ENCODE assay signal across 9 mouse cellular contexts in the genomic region with DNA sequence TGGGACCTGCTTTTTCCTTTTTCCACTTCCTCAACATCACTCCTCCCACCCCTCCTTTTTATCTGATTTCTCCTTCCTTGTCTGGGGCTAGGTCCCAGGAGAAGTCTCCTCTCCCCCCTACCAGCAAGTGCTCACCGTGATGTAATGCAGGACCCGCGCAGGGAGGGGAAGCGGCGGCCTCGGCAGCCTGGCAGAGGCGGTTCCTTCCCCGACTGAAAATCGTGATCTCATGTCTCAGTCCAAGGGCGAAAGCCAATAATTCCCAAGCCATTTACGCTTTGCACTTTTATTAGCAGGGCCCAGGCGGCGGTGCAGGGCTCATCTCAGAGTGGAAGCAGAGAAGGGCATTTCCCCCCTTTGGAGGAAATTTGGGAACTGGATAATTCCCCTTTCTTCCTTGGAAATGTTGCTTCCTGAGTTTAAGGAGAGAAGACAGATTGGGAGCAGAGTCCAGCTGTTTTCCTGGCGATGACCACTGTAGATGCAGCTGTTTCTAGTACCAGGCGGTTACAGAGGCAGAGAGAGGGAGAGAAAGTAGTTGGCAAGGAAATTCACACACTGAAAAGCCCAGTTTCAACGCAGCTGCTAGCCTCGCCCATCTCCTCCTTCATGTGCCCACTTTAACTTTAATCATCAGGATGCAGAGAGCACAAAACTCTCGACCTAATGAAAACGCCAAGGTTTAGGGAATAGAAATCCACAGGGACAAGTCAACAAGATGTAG. TPM values are rescaled to one million over a fixed set of nuclear protein-coding genes. Genes with fewer than 3 reads are reported as not detected.
DNase-seq lines count a peak whose midpoint lies in the region; ATAC-seq and TF ChIP-seq lines count a peak whose summit lies in the region.
"Had no signal": no experiment of that assay in that cellular context is flagged by ENCODE, and none has a peak within 500 bp of the region (broad histone marks: within the 10 kb centered on the region; RNA-seq: fewer than 3 reads in every experiment).

No protein-coding gene starts in this region.

- H3K4me1 ChIP-seq in lung, postnatal 0 days (ENCODE audit: insufficient read depth, low read depth, low read length) = peaks cover 3% of the 10 kb centered on the region; the same call in 1 of the 2 replicates
- peaks cover 8% of the 10 kb centered on the region; the same call in 1 of the 2 replicates for H3K4me1 ChIP-seq in forebrain, embryonic 11.5 days (replicated peaks; ENCODE audit: control insufficient read depth, insufficient read depth, low read length)
- peaks cover 33% of the 10 kb centered on the region for H3K4me1 ChIP-seq in limb, embryonic 12.5 days (replicated peaks)
- H3K4me1 ChIP-seq in stomach, embryonic 15.5 days = peaks cover 24% of the 10 kb centered on the region
- H3K4me1 ChIP-seq in liver, postnatal 0 days (ENCODE audit: insufficient read depth) = peaks cover 7% of the 10 kb centered on the region; the same call in 1 of the 2 replicates

- H3K27ac ChIP-seq in lung, postnatal 0 days (ENCODE audit: low read length) = 0 out of 2 replicates have a peak overlapping the region, but pooled peaks have one; percentile 73
- no peak overlapping the region for H3K27ac ChIP-seq in forebrain, embryonic 11.5 days (ENCODE audit: low read depth, low read length)
- H3K27ac ChIP-seq in limb, embryonic 12.5 days = no peak overlapping the region
- H3K27ac ChIP-seq in stomach, embryonic 15.5 days = no peak overlapping the region
- no peak overlapping the region for H3K27ac ChIP-seq in liver, postnatal 0 days (ENCODE audit: low read depth)

- DNase-seq in lung, postnatal 0 days (ENCODE audit: low spot score) = peak; percentile 54
- DNase-seq in lung, adult 18-20 months = no peak
- DNase-seq in forebrain, embryonic 11.5 days (ENCODE audit: low spot score) = peak; percentile 56
- no peak for DNase-seq in liver, postnatal 0 days
- DNase-seq in left cerebral cortex, adult 8-10 months (ENCODE audit: low spot score in 2 of 2) = no peak
- no peak for DNase-seq in cerebellum, adult 18-20 months

- peak overlapping the region; percentile 57 for H3K4me3 ChIP-seq in lung, postnatal 0 days (ENCODE audit: low read depth, low read length)
- H3K4me3 ChIP-seq in forebrain, embryonic 11.5 days (ENCODE audit: low read depth, low read length) = peak overlapping the region; percentile 43; the same call in 1 of the 2 replicates
- H3K4me3 ChIP-seq in limb, embryonic 12.5 days (replicated peaks) = peak overlapping the region; percentile 62
- peak overlapping the region; percentile 55; the same call in 1 of the 2 replicates for H3K4me3 ChIP-seq in stomach, embryonic 15.5 days (replicated peaks)
- no peak overlapping the region for H3K4me3 ChIP-seq in liver, postnatal 0 days (ENCODE audit: low read depth, low read length)

- peaks cover 43% of the 10 kb centered on the region for H3K27me3 ChIP-seq in lung, postnatal 0 days (replicated peaks; ENCODE audit: insufficient read depth, low read length)
- peaks cover 74% of the 10 kb centered on the region for H3K27me3 ChIP-seq in forebrain, embryonic 11.5 days (ENCODE audit: control insufficient read depth, insufficient read depth, low read length)
- H3K27me3 ChIP-seq in limb, embryonic 12.5 days = peaks cover 81% of the 10 kb centered on the region
- peaks cover 73% of the 10 kb centered on the region for H3K27me3 ChIP-seq in stomach, embryonic 15.5 days (replicated peaks)
- H3K27me3 ChIP-seq in liver, postnatal 0 days (ENCODE audit: insufficient read depth, low read length) = peaks cover 64% of the 10 kb centered on the region

- H3K36me3 ChIP-seq in lung, postnatal 0 days (ENCODE audit: insufficient read depth, low read length) = no peaks in the 10 kb centered on the region
- no peaks in the 10 kb centered on the region for H3K36me3 ChIP-seq in forebrain, embryonic 11.5 days (ENCODE audit: control insufficient read depth, insufficient read depth, low read length)
- no peaks in the 10 kb centered on the region for H3K36me3 ChIP-seq in limb, embryonic 12.5 days
- H3K36me3 ChIP-seq in stomach, embryonic 15.5 days = no peaks in the 10 kb centered on the region
- no peaks in the 10 kb centered on the region for H3K36me3 ChIP-seq in liver, postnatal 0 days (replicated peaks; ENCODE audit: insufficient read depth, low read length)

- peak; percentile 20 for ATAC-seq in lung, postnatal 0 days
- ATAC-seq in forebrain, embryonic 11.5 days (replicated peaks; ENCODE audit: low FRiP score) = no peak
- no peak for ATAC-seq in limb, embryonic 12.5 days (ENCODE audit: insufficient number of reproducible peaks, insufficient read depth, low FRiP score, low TSS enrichment, low read depth)
- ATAC-seq in stomach, embryonic 15.5 days (ENCODE audit: insufficient read depth, low FRiP score, low read depth) = no peak
- ATAC-seq in liver, postnatal 0 days = no peak

- no peak overlapping the region for H3K9ac ChIP-seq in lung, postnatal 0 days (replicated peaks; ENCODE audit: low read depth)
- no peak overlapping the region for H3K9ac ChIP-seq in forebrain, embryonic 11.5 days (ENCODE audit: low read length)
- 0 out of 2 replicates have a peak overlapping the region, but pooled peaks have one; percentile 31 for H3K9ac ChIP-seq in limb, embryonic 12.5 days (replicated peaks)
- no peak overlapping the region for H3K9ac ChIP-seq in stomach, embryonic 15.5 days
- H3K9ac ChIP-seq in liver, postnatal 0 days (replicated peaks) = no peak overlapping the region

- 2% methylated on average over 19 of the region's 19 CpGs for WGBS in lung, postnatal 0 days
- 2% methylated on average over 17 of the region's 19 CpGs for WGBS in forebrain, embryonic 11.5 days
- under 1% methylated on average over 19 of the region's 19 CpGs for WGBS in limb, embryonic 12.5 days
- 4% methylated on average over 19 of the region's 19 CpGs for WGBS in stomach, embryonic 15.5 days
- WGBS in liver, postnatal 0 days (ENCODE audit: insufficient replicate concordance) = 1% methylated on average over 19 of the region's 19 CpGs

- H3K4me2 ChIP-seq in lung, postnatal 0 days (replicated peaks; ENCODE audit: low read depth, low read length) = peak overlapping the region; percentile 87; the same call in 1 of the 2 replicates
- H3K4me2 ChIP-seq in forebrain, embryonic 11.5 days (ENCODE audit: low read depth, low read length, severe bottlenecking) = peak overlapping the region; percentile 73; the same call in 1 of the 2 replicates
- peak overlapping the region; percentile 97 for H3K4me2 ChIP-seq in limb, embryonic 12.5 days
- peak overlapping the region; percentile 99 for H3K4me2 ChIP-seq in stomach, embryonic 15.5 days
- no peak overlapping the region; the same call in 1 of the 2 replicates for H3K4me2 ChIP-seq in liver, postnatal 0 days (ENCODE audit: low read depth, low read length)

- no peaks in the 10 kb centered on the region for H3K9me3 ChIP-seq in lung, postnatal 0 days (ENCODE audit: low read length)
- no peaks in the 10 kb centered on the region for H3K9me3 ChIP-seq in forebrain, embryonic 11.5 days (ENCODE audit: control insufficient read depth, low read length)
- H3K9me3 ChIP-seq in limb, embryonic 12.5 days = no peaks in the 10 kb centered on the region
- H3K9me3 ChIP-seq in stomach, embryonic 15.5 days = no peaks in the 10 kb centered on the region
- H3K9me3 ChIP-seq in liver, postnatal 0 days (ENCODE audit: low read length) = no peaks in the 10 kb centered on the region

- TF ChIP-seq EP300 in lung, postnatal 0 days (IDR thresholded peaks at IDR 0.05) = no peak
- TF ChIP-seq EP300 in liver, postnatal 0 days (IDR thresholded peaks at IDR 0.05; ENCODE audit: low read depth) = no peak

- peak; percentile 36; the same call in 1 of the 2 replicates for TF ChIP-seq CTCF in lung, postnatal 0 days (IDR thresholded peaks at IDR 0.05)
- no peak for TF ChIP-seq CTCF in liver, postnatal 0 days (IDR thresholded peaks at IDR 0.05; ENCODE audit: low read depth)

RNA-seq across cellular contexts. Expression of a gene that starts 21.3 kb away (rescaled TPM):
- polyA plus RNA-seq in lung, postnatal 0 days (2015; fragmentation: Nextera tagmentation; extraction: Ambion mirVana) = not detected in 2 replicates
- polyA plus RNA-seq in forebrain, embryonic 11.5 days (2014; fragmentation: Nextera tagmentation; extraction: Ambion mirVana) = 4.4 and 4.7 TPM in 2 replicates
- 1.6 and 1.8 TPM in 2 replicates for polyA plus RNA-seq in limb, embryonic 12.5 days (2016; fragmentation: Nextera tagmentation; extraction: Ambion mirVana)
- polyA plus RNA-seq in stomach, embryonic 15.5 days (2015; fragmentation: Nextera tagmentation; extraction: Ambion mirVana) = 0.04 and 0.05 TPM in 2 replicates
- polyA plus RNA-seq in liver, postnatal 0 days (2015; fragmentation: Nextera tagmentation; extraction: Ambion mirVana) = not detected in 2 replicates
- total RNA-seq in left cerebral cortex, adult 8-10 months (2022) = not detected
- total RNA-seq: layer of hippocampus, postnatal 25 days had no signal

Comparison
In these comparisons a context has a peak if more than half of its experiments do, and no peak if none do; other contexts are left out.
1. DNase-seq: peak in lung, postnatal 0 days (single experiment) and forebrain, embryonic 11.5 days (single experiment); none in lung, adult 18-20 months (0 of 2), liver, postnatal 0 days (single experiment), left cerebral cortex, adult 8-10 months (0 of 2) and cerebellum, adult 18-20 months (0 of 2).